Mouse (Mus musculus): ENCODE measurements around the gene Ankfy1. TPM values are rescaled to one million over a fixed set of nuclear protein-coding genes. Genes with fewer than 3 reads are reported as not detected.
"Not testable (repeated sequence)": the region's sequence is repeated elsewhere in the genome, so short reads cannot be mapped to it uniquely, and the experiment has no call there.

Ankfy1 gene
- polyA plus RNA-seq, 1 experiment from 2014 or later = 25.4 TPM

GRCm38 (mm10) chr11:72769061-72769460, 79.3 kb downstream of the Ankfy1 start:
- H3K4me3 ChIP-seq = no peak overlapping the region
- no peaks in the 10 kb centered on the region for H3K9me3 ChIP-seq
- peaks cover 45% of the 10 kb centered on the region for H3K36me3 ChIP-seq
- ATAC-seq (ENCODE audit: low FRiP score, low read depth) = no peak
- no peak overlapping the region for H3K9ac ChIP-seq
- no peak overlapping the region for H3K4me2 ChIP-seq (replicated peaks)
- H3K27me3 ChIP-seq = no peaks in the 10 kb centered on the region
- 91% methylated on average over 3 of the region's 3 CpGs for WGBS
- H3K27ac ChIP-seq = no peak overlapping the region
- H3K4me1 ChIP-seq = no peaks in the 10 kb centered on the region

GRCm38 (mm10) chr11:72770324-72770723, 80.5 kb downstream of the Ankfy1 start:
- Histone ChIP-seq H3K9ac (no peak overlapping the region), H3K4me1 (no peaks in the 10 kb centered on the region), H3K4me3 (no peak overlapping the region), H3K27me3 (no peaks in the 10 kb centered on the region), H3K4me2 (replicated peaks) (no peak overlapping the region), H3K36me3 (peaks cover 37% of the 10 kb centered on the region), H3K27ac (no peak overlapping the region), H3K9me3 (no peaks in the 10 kb centered on the region)
- WGBS = 86% methylated on average over 3 of the region's 3 CpGs
- ATAC-seq (ENCODE audit: low FRiP score, low read depth) = no peak

GRCm38 (mm10) chr11:72770816-72771215, 81.0 kb downstream of the Ankfy1 start:
- 82% methylated on average over 5 of the region's 5 CpGs for WGBS
- Histone ChIP-seq H3K27me3 (no peaks in the 10 kb centered on the region), H3K9ac (no peak overlapping the region), H3K4me2 (replicated peaks) (no peak overlapping the region), H3K4me3 (no peak overlapping the region), H3K36me3 (peaks cover 37% of the 10 kb centered on the region), H3K4me1 (no peaks in the 10 kb centered on the region), H3K9me3 (no peaks in the 10 kb centered on the region), H3K27ac (no peak overlapping the region)
- ATAC-seq (ENCODE audit: low FRiP score, low read depth) = no peak

- no peak overlapping the region for H3K27ac ChIP-seq
- H3K4me1 ChIP-seq = no peaks in the 10 kb centered on the region
- H3K9me3 ChIP-seq = no peaks in the 10 kb centered on the region
- no peaks in the 10 kb centered on the region for H3K27me3 ChIP-seq
- no peak for ATAC-seq (ENCODE audit: low FRiP score, low read depth)
- no peak overlapping the region for H3K4me3 ChIP-seq
- no peak overlapping the region for H3K4me2 ChIP-seq (replicated peaks)
- 78% methylated on average over 4 of the region's 4 CpGs for WGBS
- no peak overlapping the region for H3K9ac ChIP-seq
- peaks cover 37% of the 10 kb centered on the region for H3K36me3 ChIP-seq
Measured at GRCm38 (mm10) chr11:72771461-72771860, 81.7 kb downstream of the Ankfy1 start.

GRCm38 (mm10) chr11:72772611-72773010, 82.8 kb downstream of the Ankfy1 start:
- not testable (repeated sequence) for ATAC-seq (ENCODE audit: low FRiP score, low read depth); H3K9ac ChIP-seq; H3K27ac ChIP-seq; H3K4me3 ChIP-seq; H3K4me1 ChIP-seq; H3K4me2 ChIP-seq (replicated peaks); H3K27me3 ChIP-seq; H3K9me3 ChIP-seq
- 44% methylated on average over 1 of the region's 1 CpGs for WGBS
- peaks cover 31% of the 10 kb centered on the region for H3K36me3 ChIP-seq

GRCm38 (mm10) chr11:72778957-72779356, 89.2 kb downstream of the Ankfy1 start:
- Histone ChIP-seq H3K4me2 (replicated peaks) (no peak overlapping the region), H3K4me1 (no peaks in the 10 kb centered on the region), H3K9ac (no peak overlapping the region), H3K27ac (no peak overlapping the region), H3K9me3 (no peaks in the 10 kb centered on the region), H3K27me3 (no peaks in the 10 kb centered on the region), H3K36me3 (no peaks in the 10 kb centered on the region), H3K4me3 (no peak overlapping the region)
- ATAC-seq (ENCODE audit: low FRiP score, low read depth) = no peak

GRCm38 (mm10) chr11:72782103-72782502, 92.3 kb downstream of the Ankfy1 start:
- H3K36me3 ChIP-seq = no peaks in the 10 kb centered on the region
- no peak overlapping the region for H3K9ac ChIP-seq
- no peak for ATAC-seq (ENCODE audit: low FRiP score, low read depth)
- no peak overlapping the region for H3K27ac ChIP-seq
- H3K9me3 ChIP-seq = no peaks in the 10 kb centered on the region
- no peaks in the 10 kb centered on the region for H3K4me1 ChIP-seq
- no peak overlapping the region for H3K4me2 ChIP-seq (replicated peaks)
- no peak overlapping the region for H3K4me3 ChIP-seq
- H3K27me3 ChIP-seq = no peaks in the 10 kb centered on the region
- WGBS = 75% methylated on average over 2 of the region's 2 CpGs

GRCm38 (mm10) chr11:72782503-72782902, 92.7 kb downstream of the Ankfy1 start:
- no peaks in the 10 kb centered on the region for H3K27me3 ChIP-seq
- no peak for ATAC-seq (ENCODE audit: low FRiP score, low read depth)
- H3K4me1 ChIP-seq = no peaks in the 10 kb centered on the region
- H3K27ac ChIP-seq = no peak overlapping the region
- no peaks in the 10 kb centered on the region for H3K36me3 ChIP-seq
- H3K9me3 ChIP-seq = no peaks in the 10 kb centered on the region
- no peak overlapping the region for H3K9ac ChIP-seq
- WGBS = 79% methylated on average over 3 of the region's 3 CpGs
- H3K4me3 ChIP-seq = no peak overlapping the region
- H3K4me2 ChIP-seq (replicated peaks) = no peak overlapping the region

GRCm38 (mm10) chr11:72792033-72792432, 102.2 kb downstream of the Ankfy1 start:
- Histone ChIP-seq H3K4me1 (peaks cover 4% of the 10 kb centered on the region), H3K9me3 (no peaks in the 10 kb centered on the region), H3K27ac (no peak overlapping the region), H3K27me3 (no peaks in the 10 kb centered on the region), H3K9ac (no peak overlapping the region), H3K36me3 (no peaks in the 10 kb centered on the region), H3K4me2 (replicated peaks) (no peak overlapping the region), H3K4me3 (no peak overlapping the region)
- ATAC-seq (ENCODE audit: low FRiP score, low read depth) = no peak

GRCm38 (mm10) chr11:72795149-72795454, 105.3 kb downstream of the Ankfy1 start:
- Histone ChIP-seq H3K4me3 (peak overlapping the region; percentile 95), H3K9ac (peak overlapping the region; percentile 84), H3K27me3 (no peaks in the 10 kb centered on the region), H3K27ac (peak overlapping the region; percentile 86), H3K4me2 (replicated peaks) (peak overlapping the region; percentile 90), H3K4me1 (peaks cover 14% of the 10 kb centered on the region), H3K9me3 (no peaks in the 10 kb centered on the region), H3K36me3 (no peaks in the 10 kb centered on the region)
- 18% methylated on average over 14 of the region's 14 CpGs for WGBS
- peak; percentile 17; the same call in 1 of the 2 replicates for ATAC-seq (ENCODE audit: low FRiP score, low read depth)

- H3K9ac ChIP-seq = peak within 1 kb of the TSS; percentile 84
- H3K9me3 ChIP-seq = no peaks in the 10 kb centered on the region
- under 1% methylated on average over 69 of the region's 69 CpGs for WGBS
- no peaks in the 10 kb centered on the region for H3K27me3 ChIP-seq
- H3K36me3 ChIP-seq = no peaks in the 10 kb centered on the region
- peak; percentile 94 for ATAC-seq (ENCODE audit: low FRiP score, low read depth)
- H3K4me2 ChIP-seq (replicated peaks) = peak within 1 kb of the TSS; percentile 90
- H3K4me3 ChIP-seq = peak within 1 kb of the TSS; percentile 95
- H3K4me1 ChIP-seq = peaks cover 14% of the 10 kb centered on the region
- H3K27ac ChIP-seq = peak within 1 kb of the TSS; percentile 86
Measured at GRCm38 (mm10) chr11:72795455-72796295, 105.9 kb downstream of the Ankfy1 start, which contains the start of the genes Cyb5d2 and Zzef1. TSS of gene Cyb5d2 (minus strand) at chr11:72796142. TSS of gene Zzef1 (plus strand) at chr11:72796226.

- peak; percentile 57; the same call in 1 of the 2 replicates for ATAC-seq (ENCODE audit: low FRiP score, low read depth)
- under 1% methylated on average over 42 of the region's 42 CpGs for WGBS
- H3K36me3 ChIP-seq = no peaks in the 10 kb centered on the region
- peak overlapping the region; percentile 95 for H3K4me3 ChIP-seq
- H3K4me2 ChIP-seq (replicated peaks) = peak overlapping the region; percentile 90
- H3K9ac ChIP-seq = peak overlapping the region; percentile 84
- H3K9me3 ChIP-seq = no peaks in the 10 kb centered on the region
- no peak overlapping the region for H3K27ac ChIP-seq
- peaks cover 14% of the 10 kb centered on the region for H3K4me1 ChIP-seq
- H3K27me3 ChIP-seq = no peaks in the 10 kb centered on the region
Measured at GRCm38 (mm10) chr11:72796296-72796687, 106.5 kb downstream of the Ankfy1 start.

Data from limb, embryonic 13.5 days (tissue).